Mouse (Mus musculus): Measurements from ENCODE around the gene Slamf7.

DNA sequence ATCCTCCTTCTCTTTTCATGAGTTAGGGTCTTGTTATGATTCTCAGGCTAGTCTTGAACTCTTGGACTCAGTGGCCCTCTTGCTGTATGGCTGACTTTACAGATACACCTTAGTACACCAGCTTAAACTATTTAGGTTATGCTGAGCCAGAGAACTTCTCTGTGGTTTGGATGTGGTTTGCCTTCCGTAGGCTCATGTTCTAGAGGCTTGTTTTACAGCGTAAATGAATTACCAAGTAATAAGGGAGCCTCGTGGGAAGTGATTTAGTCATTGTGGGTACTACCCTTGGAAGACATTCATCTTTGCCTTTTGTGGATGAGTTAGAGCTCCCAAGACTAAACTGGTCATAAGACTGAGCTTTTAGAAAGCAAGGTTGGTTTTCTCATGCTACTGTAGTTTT, 25.0 kb downstream of the Slamf7 start:
- TF ChIP-seq CTCF (IDR thresholded peaks at IDR 0.05; ENCODE audit: low read depth), result no peak
- TF ChIP-seq EP300 (IDR thresholded peaks at IDR 0.05; ENCODE audit: low read depth), result no peak

Data from liver, postnatal 0 days (tissue).